Mouse (Mus musculus) brain, embryonic 14.5 days (tissue): ENCODE results near the gene Caskin1. TPM values are rescaled to one million over a fixed set of nuclear protein-coding genes. Genes with fewer than 3 reads are reported as not detected.
A peak's percentile ranks its signal among the peaks of the same experiment; 100 is the strongest.

Experiments
- DNase-seq: peaks from one replicate; pipeline ENCODE4 v3.0.0-alpha.2; 2011; ENCODE audit warnings: low read depth
- CTCF ChIP-seq: fragments of 200-500 bp; IDR thresholded peaks from 2 replicates; pipeline ENCODE4 v1.5.1; 2012; ENCODE audit warnings: inconsistent platforms, mild to moderate bottlenecking, moderate library complexity, borderline replicate concordance; ENCODE audit not compliant: insufficient read depth, insufficient read length; ENCODE audit errors: extremely low read depth
- POLR2A ChIP-seq: fragments of 200-500 bp; IDR thresholded peaks from 2 replicates; pipeline ENCODE4 v1.6.1; 2012; ENCODE audit warnings: mild to moderate bottlenecking, inconsistent platforms, borderline replicate concordance; ENCODE audit not compliant: poor library complexity, insufficient read depth, insufficient read length, severe bottlenecking; ENCODE audit errors: extremely low read depth
- polyA plus RNA-seq: library from polyadenylated mRNA; depleted of rRNA; stranded (reverse); fragments of >200 nt; gene quantifications from 2 replicates; pipeline ENCODE4 v1.2.3, GENCODE M21; 2012; rRNA removed

Gene Caskin1
- polyA plus RNA-seq, 1 experiment: 142 TPM

DNA sequence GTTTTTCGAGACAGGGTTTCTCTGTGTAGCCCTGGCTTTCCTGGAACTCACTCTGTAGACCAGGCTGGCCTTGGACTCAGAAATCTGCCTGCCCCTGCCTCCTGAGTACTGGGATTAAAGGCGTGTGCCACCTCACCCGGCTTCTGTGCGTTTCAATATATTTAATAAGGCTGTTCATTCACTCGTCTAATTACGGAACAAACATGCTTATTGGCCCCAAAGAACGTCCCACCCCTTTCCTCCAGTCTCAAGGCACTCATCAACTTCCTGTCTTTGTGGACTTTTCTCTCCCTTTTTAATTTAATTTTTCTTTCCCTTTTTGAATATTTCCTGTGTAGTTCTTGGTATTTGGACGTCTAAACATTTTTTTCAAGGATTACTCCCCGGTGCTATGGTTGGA is 60.0 kb downstream of the Caskin1 start:
- DNase-seq: no peak
- TF ChIP-seq CTCF (no peak), POLR2A (no peak)

DNA sequence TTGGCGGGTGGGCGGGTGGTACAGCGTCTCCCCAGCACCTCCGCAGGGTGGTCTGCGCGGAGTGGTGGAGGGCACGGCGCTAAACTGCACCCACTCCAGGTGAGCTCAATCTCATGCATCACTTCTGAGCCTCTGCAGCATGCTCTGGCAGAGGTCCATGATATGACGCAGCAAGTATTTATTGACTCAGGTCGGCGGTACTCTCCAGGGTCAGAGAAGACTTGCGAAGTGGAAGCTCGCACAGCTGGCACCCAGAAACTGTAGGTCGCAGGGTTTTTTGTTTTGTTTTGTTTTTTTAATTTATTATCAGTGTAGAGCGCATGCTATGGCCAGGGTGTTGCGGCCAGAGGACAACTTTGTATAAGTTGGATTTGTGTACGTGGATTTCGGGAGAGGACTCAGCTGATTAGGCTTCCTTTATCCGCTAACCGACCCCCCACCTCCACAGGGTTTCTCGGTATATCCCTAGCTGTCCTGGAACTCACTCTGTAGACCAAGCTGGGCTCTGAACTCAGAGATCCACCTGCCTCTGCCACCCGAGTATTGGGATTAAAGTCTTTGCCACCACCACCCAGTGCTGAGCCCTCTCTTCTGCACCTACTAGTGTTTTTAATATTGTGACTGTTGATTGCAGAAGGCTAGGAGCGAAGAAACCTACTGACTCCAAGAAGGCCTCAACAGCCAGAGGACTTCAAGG is 60.7 kb downstream of the Caskin1 start:
- no peak for TF ChIP-seq POLR2A
- TF ChIP-seq CTCF: no peak
- DNase-seq: peak; percentile 56

DNA sequence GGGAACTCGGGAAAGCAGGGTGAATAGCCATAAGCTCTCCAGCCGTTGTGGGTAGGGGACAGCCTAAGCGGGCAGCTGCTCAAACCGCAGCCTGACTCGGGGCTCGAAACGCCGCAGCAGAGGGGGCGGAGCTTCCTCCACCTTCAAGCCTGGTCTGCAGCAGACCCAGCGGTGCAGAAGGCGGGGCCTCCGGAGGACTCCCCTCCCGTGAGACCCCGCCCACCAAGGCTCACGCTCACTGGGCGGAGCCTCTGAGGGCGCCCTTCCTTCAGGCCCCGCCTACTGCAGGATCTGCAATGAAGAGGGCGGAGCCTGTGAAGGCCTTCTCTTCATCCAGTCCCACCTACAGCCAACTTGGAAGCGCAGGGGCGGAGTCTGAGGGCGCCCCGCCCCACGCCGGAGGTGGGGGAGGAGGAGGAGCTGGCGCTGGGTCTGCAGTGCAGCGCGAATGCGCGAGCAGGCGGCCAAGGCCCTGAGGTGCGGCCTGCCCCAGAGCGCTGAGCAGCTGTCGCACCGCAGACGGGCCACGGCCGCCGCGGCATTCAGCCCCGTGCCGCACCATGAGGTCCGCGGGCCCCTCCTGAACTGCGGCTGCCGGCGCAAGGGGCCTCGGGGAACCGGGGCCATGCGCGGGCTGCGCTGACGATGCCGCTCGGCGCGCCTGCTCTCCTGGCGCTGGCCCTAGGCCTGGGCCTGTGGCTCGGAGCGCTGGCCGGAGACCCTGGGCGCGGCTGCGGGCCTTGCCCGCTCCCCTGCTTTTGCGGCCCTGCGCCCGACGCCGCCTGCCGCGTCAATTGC is 61.4 kb downstream of the Caskin1 start, which contains the start of gene Pkd1:
TSS of gene Pkd1 (plus strand) at position 217 of the 798 bp plus-strand sequence.
- peak; percentile 99 for DNase-seq
- peak; percentile 100 for TF ChIP-seq POLR2A
- TF ChIP-seq CTCF: no peak

DNA sequence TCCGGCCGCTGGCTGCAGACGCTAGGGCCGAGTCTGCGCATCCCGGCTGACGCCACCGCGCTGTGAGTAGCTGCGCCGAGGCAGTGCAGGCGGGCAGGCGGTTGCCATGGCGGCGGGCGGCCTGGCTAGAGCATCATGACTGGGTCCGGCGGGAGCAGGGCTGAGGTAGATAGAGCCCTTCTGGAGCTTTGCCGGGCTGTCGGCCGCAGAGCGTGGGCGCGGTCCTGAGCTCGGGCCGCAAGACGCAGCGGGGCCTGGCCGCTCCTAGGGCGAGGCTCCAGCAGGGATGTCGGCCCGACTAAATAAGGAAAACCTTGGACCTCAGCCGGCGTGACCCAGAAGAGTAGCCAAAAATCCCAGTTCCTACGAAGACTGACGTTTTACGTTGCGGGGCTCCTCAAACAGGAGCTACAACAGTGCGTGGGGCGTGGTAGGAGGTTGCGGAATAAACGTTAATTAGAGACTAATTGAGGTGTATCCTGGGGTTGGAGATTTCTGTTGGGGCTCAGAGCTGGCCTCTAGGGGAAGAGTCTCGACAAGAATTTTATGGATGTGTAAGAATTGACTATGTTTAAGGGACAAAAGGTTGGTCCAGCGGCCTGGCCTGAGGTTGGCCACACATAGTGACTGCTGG is 62.1 kb downstream of the Caskin1 start:
- DNase-seq: peak; percentile 88
- TF ChIP-seq POLR2A: no peak
- TF ChIP-seq CTCF: no peak

DNA sequence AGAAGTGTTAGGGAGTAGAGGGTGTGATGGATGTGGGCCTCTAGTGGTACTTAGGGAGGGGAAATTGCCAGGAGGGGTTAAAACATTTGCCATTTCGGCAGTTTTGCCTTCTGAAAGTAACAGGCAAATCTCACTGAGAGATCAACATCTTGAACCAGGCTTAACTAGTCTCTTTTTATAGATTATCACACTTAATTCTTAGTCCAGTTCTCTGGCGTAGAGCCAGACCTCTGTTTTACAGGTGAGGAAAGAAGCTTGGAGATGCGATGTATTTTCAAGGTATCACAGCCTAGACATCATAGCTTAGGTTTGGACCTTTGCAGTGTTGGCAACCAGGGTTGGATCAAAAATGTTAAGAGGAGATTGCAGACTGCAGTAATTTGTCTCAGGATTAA is 62.6 kb downstream of the Caskin1 start:
- DNase-seq: no peak
- no peak for TF ChIP-seq CTCF
- no peak for TF ChIP-seq POLR2A

DNA sequence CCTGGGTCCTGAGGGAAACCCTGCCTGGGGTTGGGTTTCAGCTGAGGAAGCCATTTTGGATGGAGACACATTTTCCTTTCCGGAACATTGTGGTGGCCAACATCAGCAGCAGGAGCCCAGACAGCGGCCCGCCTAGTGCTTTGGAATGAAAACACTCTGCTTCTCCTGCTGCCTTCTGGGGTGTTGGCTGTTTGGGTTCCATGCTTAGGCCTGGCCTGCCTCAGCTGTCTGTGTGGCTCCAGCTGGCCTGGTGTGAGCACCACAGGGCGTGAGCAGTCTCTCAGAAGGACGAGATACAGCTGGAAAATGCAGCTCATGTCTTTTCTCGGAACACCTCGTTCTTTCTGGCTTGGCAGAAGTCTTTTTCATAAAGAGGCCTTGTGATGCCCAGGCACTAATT is 68.7 kb downstream of the Caskin1 start:
- no peak for DNase-seq
- TF ChIP-seq CTCF (no peak), POLR2A (no peak)

Other genes starting within 250 kb of the Caskin1 start
- 16.2 and 21.6 TPM in 2 replicates for gene Ccnf, start 237.1 kb upstream of the Caskin1 start, polyA plus RNA-seq
- gene Abca17, start 137.5 kb upstream of the Caskin1 start, polyA plus RNA-seq: 0.29 and 0.40 TPM in 2 replicates
- 39.4 and 51.7 TPM in 2 replicates for gene Abca3, start 136.7 kb upstream of the Caskin1 start, polyA plus RNA-seq
- 395 and 451 TPM in 2 replicates for gene Rnps1, start 74.0 kb upstream of the Caskin1 start, polyA plus RNA-seq
- 28.7 and 29.6 TPM in 2 replicates for gene Eci1, start 62.0 kb upstream of the Caskin1 start, polyA plus RNA-seq
- gene Dnase1l2, start 45.5 kb upstream of the Caskin1 start, polyA plus RNA-seq: 27.1 and 34.3 TPM in 2 replicates
- 89.5 and 99.5 TPM in 2 replicates for gene E4f1, start 18.3 kb upstream of the Caskin1 start, polyA plus RNA-seq
- 49.6 and 52.2 TPM in 2 replicates for gene Pgp, start 18.2 kb upstream of the Caskin1 start, polyA plus RNA-seq
- 0.48 and 0.77 TPM in 2 replicates for gene Bricd5, start 14.7 kb upstream of the Caskin1 start, polyA plus RNA-seq
- 47.1 and 53.7 TPM in 2 replicates for gene Mlst8, start 9.5 kb upstream of the Caskin1 start, polyA plus RNA-seq
- gene Traf7, start 39.3 kb downstream of the Caskin1 start, polyA plus RNA-seq: 310 and 422 TPM in 2 replicates
- 3.2 and 5.6 TPM in 2 replicates for gene Rab26, start 45.6 kb downstream of the Caskin1 start, polyA plus RNA-seq
- 65.9 and 74.2 TPM in 2 replicates for gene Pkd1, start 61.2 kb downstream of the Caskin1 start, polyA plus RNA-seq
- 189 and 190 TPM in 2 replicates for gene Tsc2, start 144.0 kb downstream of the Caskin1 start, polyA plus RNA-seq
- gene Nthl1, start 144.1 kb downstream of the Caskin1 start, polyA plus RNA-seq: 10.4 and 15.3 TPM in 2 replicates
- 30.7 and 34.3 TPM in 2 replicates for gene Slc9a3r2, start 161.7 kb downstream of the Caskin1 start, polyA plus RNA-seq
- 0.23 TPM in 1 of 2 replicates, not detected in the other for gene Npw, start 169.9 kb downstream of the Caskin1 start, polyA plus RNA-seq
- 76.3 and 102 TPM in 2 replicates for gene Zfp598, start 181.1 kb downstream of the Caskin1 start, polyA plus RNA-seq
- 82.5 and 94.2 TPM in 2 replicates for gene Syngr3, start 201.4 kb downstream of the Caskin1 start, polyA plus RNA-seq
- gene Gfer, start 207.6 kb downstream of the Caskin1 start, polyA plus RNA-seq: 28.8 and 29.2 TPM in 2 replicates
- 7.6 and 10.7 TPM in 2 replicates for gene Noxo1, start 207.6 kb downstream of the Caskin1 start, polyA plus RNA-seq
- 75.0 and 95.7 TPM in 2 replicates for gene Tbl3, start 219.1 kb downstream of the Caskin1 start, polyA plus RNA-seq
- gene Rnf151, start 229.5 kb downstream of the Caskin1 start, polyA plus RNA-seq: 0.54 and 0.64 TPM in 2 replicates
- gene Rps2, start 229.5 kb downstream of the Caskin1 start, polyA plus RNA-seq: 1,770 and 1,849 TPM in 2 replicates
- gene Ndufb10, start 235.9 kb downstream of the Caskin1 start, polyA plus RNA-seq: 245 and 253 TPM in 2 replicates
- gene Rpl3l, start 239.2 kb downstream of the Caskin1 start, polyA plus RNA-seq: 0.05 and 0.08 TPM in 2 replicates
- gene Msrb1, start 248.0 kb downstream of the Caskin1 start, polyA plus RNA-seq: 28.0 and 31.5 TPM in 2 replicates